Mouse (Mus musculus) adipose tissue, adult 10 weeks (tissue): ENCODE measurements around the gene Mia. TPM values are rescaled to one million over a fixed set of nuclear protein-coding genes. Genes with fewer than 3 reads are reported as not detected.

Experiments used
- polyA plus RNA-seq: library from polyadenylated mRNA; stranded (reverse); fragments of 350-450 nt; fragmentation: Illumina TruSeq; extraction: RNeasy Lipid Tissue Mini Kit (QIAGEN cat#74804); gene quantifications from one replicate; pipeline ENCODE4 v1.2.3, GENCODE M21; 2014; ENCODE audit warnings: low read depth, low replicate concordance

Gene Mia
- polyA plus RNA-seq, result 42.6 TPM

DNA sequence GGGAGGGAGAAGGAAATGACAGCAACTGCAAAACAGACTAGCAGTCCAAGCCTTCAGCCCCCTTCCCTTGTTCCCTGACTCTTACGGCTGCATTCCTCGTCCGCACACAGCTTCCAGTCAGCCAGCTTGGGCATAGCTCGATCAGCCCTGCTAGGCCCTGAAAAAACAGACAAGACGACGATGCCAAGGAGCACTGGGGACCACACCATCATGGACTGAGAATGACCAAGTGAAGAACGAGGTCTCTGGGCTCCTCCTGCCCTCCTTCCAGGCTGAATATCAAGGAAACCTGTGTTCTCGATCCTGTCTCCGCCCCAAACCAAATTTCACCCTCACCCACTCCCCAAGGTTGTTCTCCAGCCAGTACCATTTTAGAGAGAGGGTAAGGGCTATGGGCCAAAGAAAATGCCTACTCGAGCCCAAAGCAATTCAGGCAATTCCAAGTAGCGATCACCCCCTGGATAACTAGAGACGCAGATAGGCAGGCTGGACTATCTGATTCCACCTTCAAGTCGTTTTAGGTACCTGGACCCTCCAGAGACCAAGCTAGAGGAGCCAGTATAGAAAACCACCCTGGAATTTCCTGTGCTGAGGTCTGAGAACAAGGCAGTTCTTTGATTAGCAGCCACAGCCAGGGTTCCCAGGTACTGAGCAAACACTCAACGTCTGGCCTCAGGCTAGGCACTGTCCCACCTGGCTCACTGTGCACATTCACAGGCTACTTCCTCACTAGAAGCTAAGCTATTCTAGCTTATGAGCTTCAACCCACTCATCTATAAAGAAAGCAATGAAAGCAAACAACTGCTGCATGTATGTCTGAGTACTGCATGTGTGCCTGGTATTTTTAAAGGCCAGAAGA lies at the start of gene Mia, which contains the start of gene Gm21983:
Mia (minus strand) TSS at position 321 of the 859 bp plus-strand sequence.
Gm21983 (minus strand) TSS at position 250 of the 859 bp plus-strand sequence.

DNA sequence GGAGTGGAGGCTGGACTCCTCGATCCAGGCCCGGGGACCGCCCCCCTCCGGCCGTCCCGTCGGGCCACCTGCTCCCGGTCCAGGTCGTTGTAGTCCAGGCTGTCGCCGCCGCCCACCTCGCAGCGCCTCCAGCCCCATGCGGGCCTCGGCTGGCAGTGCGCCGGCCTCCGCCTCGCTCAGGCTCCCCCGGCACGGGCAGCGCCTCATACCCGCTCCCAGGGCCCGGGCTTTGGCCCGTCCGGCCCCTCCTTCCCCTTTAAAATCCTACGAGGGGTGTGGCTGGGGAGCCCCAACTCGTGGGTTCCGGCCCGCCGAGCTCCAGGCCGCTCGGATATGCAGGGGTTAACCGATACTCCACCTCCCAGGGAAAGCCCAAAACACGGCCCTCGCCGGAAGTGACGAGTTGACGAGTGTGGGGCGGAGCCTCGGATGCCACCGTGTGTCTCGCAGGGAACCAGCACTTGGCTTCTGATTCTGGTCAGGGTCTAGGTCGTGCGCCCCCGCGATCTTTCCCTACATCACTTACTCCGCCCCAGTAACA lies 47.4 kb upstream of the Mia start, which contains the start of gene Itpkc:
Itpkc (minus strand) TSS at position 381 of the 541 bp plus-strand sequence.

GRCm38 (mm10) chr7:27195681-27196611 lies 15.0 kb upstream of the Mia start, which contains the start of the genes BC024978 and Snrpa:
Gene BC024978, plus strand, starts transcription at chr7:27195781.
Gene Snrpa, minus strand, starts transcription at chr7:27196271.

GRCm38 (mm10) chr7:27178324-27179216 lies 2.4 kb downstream of the Mia start, which contains the start of gene Rab4b:
Gene Rab4b, minus strand, starts transcription at chr7:27178896.

GRCm38 (mm10) chr7:27166614-27167474 lies 14.1 kb downstream of the Mia start, which contains the start of gene Egln2:
Gene Egln2, minus strand, starts transcription at chr7:27166802.

GRCm38 (mm10) chr7:27153205-27153764 lies 27.7 kb downstream of the Mia start, which contains the start of gene Cyp2t4:
Gene Cyp2t4, plus strand, starts transcription at chr7:27153714.

Other genes starting within 250 kb of the Mia start
- not detected for gene Cyp2a22, start 241.8 kb downstream of the Mia start, polyA plus RNA-seq
- gene Cyp2a12, start 152.1 kb downstream of the Mia start, polyA plus RNA-seq, result 0.17 TPM
- 21.9 TPM for gene Cyp2f2, start 61.2 kb downstream of the Mia start, polyA plus RNA-seq
- not detected for gene Cyp2t4, start 27.4 kb downstream of the Mia start, polyA plus RNA-seq
- 79.3 TPM for gene Egln2, start 14.4 kb downstream of the Mia start, polyA plus RNA-seq
- gene Rab4b, start 2.3 kb downstream of the Mia start, polyA plus RNA-seq, result 68.0 TPM
- gene Gm21983, start 71 bp downstream of the Mia start, polyA plus RNA-seq, result not detected
- gene BC024978, start 14.6 kb upstream of the Mia start, polyA plus RNA-seq, result 12.7 TPM
- gene Snrpa, start 15.1 kb upstream of the Mia start, polyA plus RNA-seq, result 62.5 TPM
- 9.1 TPM for gene Itpkc, start 47.5 kb upstream of the Mia start, polyA plus RNA-seq
- gene Coq8b, start 51.9 kb upstream of the Mia start, polyA plus RNA-seq, result 26.0 TPM
- gene Numbl, start 77.3 kb upstream of the Mia start, polyA plus RNA-seq, result 11.0 TPM
- 175 TPM for gene Ltbp4, start 156.5 kb upstream of the Mia start, polyA plus RNA-seq
- 27.0 TPM for gene Shkbp1, start 174.9 kb upstream of the Mia start, polyA plus RNA-seq
- gene Gm20479, start 176.3 kb upstream of the Mia start, polyA plus RNA-seq, result 1.2 TPM